Mouse (Mus musculus) intestine, embryonic 14.5 days (tissue): ENCODE results near the gene Gpr83. TPM values are rescaled to one million over a fixed set of nuclear protein-coding genes. Genes with fewer than 3 reads are reported as not detected.
A peak's percentile ranks its signal among the peaks of the same experiment; 100 is the strongest.

Experiments
- ATAC-seq: fragments of 200-750 bp; cut with Nextera tagmentation; replicated peaks from 2 replicates; pipeline ENCODE4 v1.8.0; 2017; ENCODE audit warnings: low read depth, moderate number of reproducible peaks, moderate TSS enrichment, moderate library complexity; ENCODE audit not compliant: low FRiP score, low TSS enrichment
- DNase-seq: peaks from one replicate; pipeline ENCODE4 v3.0.0-alpha.2; 2018; ENCODE audit warnings: low spot score
- H3K27ac ChIP-seq: fragments of 300-500 bp; sonication (generic); 2 replicates; pipeline ENCODE4 v1.5.1; 2014; ENCODE audit warnings: low read depth, mild to moderate bottlenecking, control low read depth
- H3K27me3 ChIP-seq: fragments of 300-500 bp; sonication (generic); replicated peaks from 2 replicates; pipeline ENCODE4 v1.6.1; 2014; ENCODE audit warnings: low read length, control low read depth; ENCODE audit not compliant: control insufficient read depth, insufficient read depth
- H3K36me3 ChIP-seq: fragments of 300-500 bp; sonication (generic); 2 replicates; pipeline ENCODE4 v1.6.1; 2014; ENCODE audit warnings: low read length, control low read depth; ENCODE audit not compliant: control insufficient read depth, insufficient read depth
- H3K4me1 ChIP-seq: fragments of 300-500 bp; sonication (generic); replicated peaks from 2 replicates; pipeline ENCODE4 v1.6.1; 2014; ENCODE audit warnings: low read length, control low read depth, mixed read lengths; ENCODE audit not compliant: control insufficient read depth, insufficient read depth
- H3K4me2 ChIP-seq: fragments of 300-500 bp; sonication (generic); 2 replicates; pipeline ENCODE4 v1.6.1; 2014; ENCODE audit warnings: low read length
- H3K4me3 ChIP-seq: fragments of 300-500 bp; sonication (generic); 2 replicates; pipeline ENCODE4 v1.5.1; 2014; ENCODE audit warnings: low read depth, low read length, control low read depth, mixed read lengths
- H3K9ac ChIP-seq: fragments of 300-500 bp; sonication (generic); 2 replicates; pipeline ENCODE4 v1.6.1; 2014; ENCODE audit warnings: mild to moderate bottlenecking, low read length
- H3K9me3 ChIP-seq: fragments of 300-500 bp; sonication (generic); 2 replicates; pipeline ENCODE4 v1.6.1; 2016; ENCODE audit warnings: low read length, control low read depth; ENCODE audit not compliant: control insufficient read depth
- WGBS: fragments of 180-500 bp; shearing (Covaris S2); extraction: QIAGEN DNeasy Blood & Tissue Kit; methylation state at CpG from one replicate; pipeline ENCODE4 v1.1.7; 2014; 5-methylcytosine and 5-hydroxymethylcytosine counted together
- polyA plus RNA-seq: library from polyadenylated mRNA; unstranded; fragments of >200 nt; fragmentation: Nextera tagmentation; extraction: Ambion mirVana; gene quantifications from 2 replicates; pipeline ENCODE4 v1.2.1, GENCODE M21; 2014

Gpr83 gene
- polyA plus RNA-seq, 1 experiment from 2014 or later, result 0.69 TPM

- H3K4me1 ChIP-seq, result peaks cover 12% of the 10 kb centered on the region; the same call in 1 of the 2 replicates
- H3K27me3 ChIP-seq, result no peaks in the 10 kb centered on the region
- H3K27ac ChIP-seq, result no peak overlapping the region; the same call in 1 of the 2 replicates
- no peaks in the 10 kb centered on the region for H3K9me3 ChIP-seq
- ATAC-seq (no peak), DNase-seq (no peak)
- H3K4me2 ChIP-seq, result no peak overlapping the region
- WGBS, result 47% methylated on average over 9 of the region's 9 CpGs
- H3K36me3 ChIP-seq, result no peaks in the 10 kb centered on the region
- no peak overlapping the region for H3K9ac ChIP-seq
- H3K4me3 ChIP-seq, result no peak overlapping the region
Measured at GRCm38 (mm10) chr9:14904741-14905475, 44.9 kb downstream of the Gpr83 start.

DNA sequence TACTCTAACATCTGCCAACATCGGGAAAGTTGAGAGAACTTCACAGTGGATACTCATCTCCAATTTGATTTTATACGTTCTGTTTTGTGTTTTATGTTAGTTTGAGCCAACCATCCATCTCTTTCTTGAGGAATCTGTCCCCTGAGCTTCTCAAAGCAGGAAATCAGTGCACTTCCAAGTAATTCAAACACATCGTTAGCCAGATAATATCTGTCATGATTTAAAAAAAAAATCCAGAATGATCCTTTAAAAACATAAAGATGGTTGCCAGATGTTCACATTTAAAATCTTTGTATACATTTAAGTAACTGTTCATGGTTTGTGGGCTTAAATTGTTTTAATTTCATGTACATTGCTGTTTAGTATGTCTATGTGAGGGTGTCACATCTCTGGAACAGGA lies 45.9 kb downstream of the Gpr83 start:
- no peak overlapping the region for H3K9ac ChIP-seq
- ATAC-seq (no peak), DNase-seq (no peak)
- H3K27me3 ChIP-seq, result no peaks in the 10 kb centered on the region
- H3K36me3 ChIP-seq, result no peaks in the 10 kb centered on the region
- H3K4me2 ChIP-seq, result no peak overlapping the region
- H3K4me3 ChIP-seq, result no peak overlapping the region
- H3K9me3 ChIP-seq, result no peaks in the 10 kb centered on the region
- H3K27ac ChIP-seq, result no peak overlapping the region; the same call in 1 of the 2 replicates
- peaks cover 12% of the 10 kb centered on the region; the same call in 1 of the 2 replicates for H3K4me1 ChIP-seq
- 35% methylated on average over 3 of the region's 3 CpGs for WGBS

- Histone ChIP-seq H3K36me3 (no peaks in the 10 kb centered on the region), H3K4me2 (no peak overlapping the region), H3K27ac (no peak overlapping the region; the same call in 1 of the 2 replicates), H3K9ac (no peak overlapping the region), H3K4me1 (peaks cover 12% of the 10 kb centered on the region; the same call in 1 of the 2 replicates), H3K4me3 (no peak overlapping the region), H3K27me3 (no peaks in the 10 kb centered on the region), H3K9me3 (no peaks in the 10 kb centered on the region)
- 39% methylated on average over 7 of the region's 7 CpGs for WGBS
- DNase-seq, result no peak
- ATAC-seq, result no peak
Measured at GRCm38 (mm10) chr9:14907816-14908415, 47.9 kb downstream of the Gpr83 start.

DNA sequence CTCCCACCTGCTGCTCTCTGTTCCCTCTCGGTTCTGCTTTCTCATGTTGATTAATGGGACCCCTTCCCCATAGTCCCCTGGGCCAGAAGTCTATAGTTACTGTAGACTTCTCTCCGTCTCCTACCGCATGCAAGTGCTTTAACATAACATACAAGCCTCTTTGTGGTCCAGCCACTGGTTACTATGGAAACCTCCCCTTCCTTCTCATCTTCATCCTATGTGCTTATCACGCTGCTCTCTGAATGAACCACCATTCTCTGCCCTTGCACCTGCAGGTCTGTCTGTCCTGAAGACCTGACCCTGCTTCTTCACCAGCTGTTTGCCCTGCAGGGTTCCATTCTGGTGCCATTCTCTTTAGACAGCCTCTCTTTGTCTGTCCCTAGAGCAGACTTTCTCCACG lies 50.0 kb downstream of the Gpr83 start:
- Histone ChIP-seq H3K9ac (no peak overlapping the region), H3K27ac (no peak overlapping the region), H3K4me1 (peaks cover 7% of the 10 kb centered on the region; the same call in 1 of the 2 replicates), H3K4me2 (no peak overlapping the region), H3K4me3 (no peak overlapping the region), H3K27me3 (no peaks in the 10 kb centered on the region), H3K9me3 (no peaks in the 10 kb centered on the region), H3K36me3 (no peaks in the 10 kb centered on the region)
- WGBS, result 59% methylated on average over 5 of the region's 5 CpGs
- ATAC-seq (no peak), DNase-seq (no peak)

DNA sequence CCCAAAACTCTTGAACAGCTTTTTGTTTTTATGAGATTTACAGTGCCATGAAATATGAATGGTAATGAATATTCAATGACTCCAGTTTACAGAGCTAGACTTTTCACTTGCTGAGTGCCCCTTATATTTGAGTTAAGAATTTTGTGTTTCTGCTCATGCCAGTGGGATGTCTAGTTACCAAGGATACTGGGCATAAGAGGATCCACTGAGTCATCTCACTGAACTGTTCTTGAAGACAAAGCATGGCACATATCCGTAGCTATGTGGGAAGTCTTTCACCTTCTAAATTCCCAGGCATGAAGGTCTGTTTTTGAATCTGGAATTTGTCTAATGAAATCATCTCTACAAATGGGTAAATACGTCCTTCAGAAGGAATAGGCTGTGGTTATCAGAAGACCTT lies 52.0 kb downstream of the Gpr83 start:
- no peak for ATAC-seq
- Histone ChIP-seq H3K4me3 (no peak overlapping the region), H3K4me2 (no peak overlapping the region), H3K9me3 (no peaks in the 10 kb centered on the region), H3K27me3 (no peaks in the 10 kb centered on the region), H3K9ac (no peak overlapping the region), H3K4me1 (no peaks in the 10 kb centered on the region), H3K27ac (no peak overlapping the region), H3K36me3 (no peaks in the 10 kb centered on the region)
- no peak for DNase-seq
- 74% methylated on average over 2 of the region's 2 CpGs for WGBS

- DNase-seq, result no peak
- Histone ChIP-seq H3K27me3 (no peaks in the 10 kb centered on the region), H3K9ac (no peak overlapping the region), H3K4me2 (no peak overlapping the region), H3K27ac (no peak overlapping the region), H3K4me1 (peaks cover 13% of the 10 kb centered on the region), H3K4me3 (no peak overlapping the region), H3K36me3 (no peaks in the 10 kb centered on the region), H3K9me3 (no peaks in the 10 kb centered on the region)
- WGBS, result 97% methylated on average over 2 of the region's 2 CpGs
- no peak for ATAC-seq
Measured at GRCm38 (mm10) chr9:14917661-14918060, 57.7 kb downstream of the Gpr83 start.

GRCm38 (mm10) chr9:14918825-14919668 lies 59.0 kb downstream of the Gpr83 start:
- no peaks in the 10 kb centered on the region for H3K27me3 ChIP-seq
- DNase-seq (no peak), ATAC-seq (no peak)
- H3K27ac ChIP-seq, result peak overlapping the region; percentile 51
- 29% methylated on average over 5 of the region's 5 CpGs for WGBS
- no peak overlapping the region for H3K9ac ChIP-seq
- peaks cover 13% of the 10 kb centered on the region for H3K4me1 ChIP-seq
- H3K4me2 ChIP-seq, result no peak overlapping the region
- no peak overlapping the region for H3K4me3 ChIP-seq
- no peaks in the 10 kb centered on the region for H3K9me3 ChIP-seq
- no peaks in the 10 kb centered on the region for H3K36me3 ChIP-seq
